Mouse (Mus musculus) intestine, embryonic 16.5 days (tissue): ENCODE data around the gene Adh7. TPM values are rescaled to one million over a fixed set of nuclear protein-coding genes. Genes with fewer than 3 reads are reported as not detected.

Experiments used
- ATAC-seq: fragments of 200-750 bp; cut with Nextera tagmentation; 2 replicates; pipeline ENCODE4 v1.8.0; 2017; ENCODE audit warnings: moderate TSS enrichment, moderate library complexity
- H3K27ac ChIP-seq: fragments of 300-500 bp; sonication (generic); 2 replicates; pipeline ENCODE4 v1.5.1; 2014; ENCODE audit warnings: mild to moderate bottlenecking, low read length
- H3K27me3 ChIP-seq: fragments of 300-500 bp; sonication (generic); replicated peaks from 2 replicates; pipeline ENCODE4 v1.6.1; 2014; ENCODE audit warnings: low read length, control low read depth, mixed read lengths; ENCODE audit not compliant: control insufficient read depth, insufficient read depth
- H3K36me3 ChIP-seq: fragments of 300-500 bp; sonication (generic); 2 replicates; pipeline ENCODE4 v1.6.1; 2014; ENCODE audit warnings: low read length, control low read depth; ENCODE audit not compliant: control insufficient read depth, insufficient read depth
- H3K4me1 ChIP-seq: fragments of 300-500 bp; sonication (generic); 2 replicates; pipeline ENCODE4 v1.6.1; 2014; ENCODE audit warnings: low read length, control low read depth, mixed read lengths; ENCODE audit not compliant: control insufficient read depth, insufficient read depth
- H3K4me2 ChIP-seq: fragments of 300-500 bp; sonication (generic); 2 replicates; pipeline ENCODE4 v1.6.1; 2014; ENCODE audit warnings: low read depth, low read length, control low read depth
- H3K4me3 ChIP-seq: fragments of 300-500 bp; sonication (generic); 2 replicates; pipeline ENCODE4 v1.5.1; 2014; ENCODE audit warnings: mild to moderate bottlenecking, low read length
- H3K9ac ChIP-seq: fragments of 300-500 bp; sonication (generic); 2 replicates; pipeline ENCODE4 v1.6.1; 2014; ENCODE audit warnings: low read depth, low read length
- H3K9me3 ChIP-seq: fragments of 300-500 bp; sonication (generic); 2 replicates; pipeline ENCODE4 v1.6.1; 2016; ENCODE audit warnings: low read length, control low read depth; ENCODE audit not compliant: control insufficient read depth
- WGBS: fragments of 180-500 bp; shearing (Covaris S2); extraction: QIAGEN DNeasy Blood & Tissue Kit; methylation state at CpG from one replicate; pipeline ENCODE4 v1.1.7; 2014; 5-methylcytosine and 5-hydroxymethylcytosine counted together
- polyA plus RNA-seq: library from polyadenylated mRNA; unstranded; fragments of >200 nt; fragmentation: Nextera tagmentation; extraction: Ambion mirVana; gene quantifications from 2 replicates; pipeline ENCODE4 v1.2.1, GENCODE M21; 2015

Adh7 gene
- 0.18 and 0.24 TPM in 2 replicates for polyA plus RNA-seq

- H3K27me3 ChIP-seq = no peaks in the 10 kb centered on the region
- no peaks in the 10 kb centered on the region for H3K36me3 ChIP-seq
- H3K4me2 ChIP-seq = no peak within 1 kb of the TSS
- H3K4me3 ChIP-seq = no peak within 1 kb of the TSS
- no peak for ATAC-seq
- no peaks in the 10 kb centered on the region for H3K9me3 ChIP-seq
- no peak within 1 kb of the TSS for H3K9ac ChIP-seq
- no peaks in the 10 kb centered on the region for H3K4me1 ChIP-seq
- 75% methylated on average over 10 of the region's 10 CpGs for WGBS
- no peak within 1 kb of the TSS for H3K27ac ChIP-seq
Observed at GRCm38 (mm10) chr3:138217631-138218264, at the start of gene Adh7. Gene Adh7, plus strand, starts transcription at chr3:138217760.

GRCm38 (mm10) chr3:138173291-138173690 is 44.3 kb upstream of the Adh7 start:
- 82% methylated on average over 10 of the region's 10 CpGs for WGBS

GRCm38 (mm10) chr3:138175551-138175950 is 42.0 kb upstream of the Adh7 start:
- Histone ChIP-seq H3K4me2 (no peak overlapping the region), H3K36me3 (no peaks in the 10 kb centered on the region), H3K4me1 (no peaks in the 10 kb centered on the region; the same call in 1 of the 2 replicates), H3K27me3 (no peaks in the 10 kb centered on the region), H3K4me3 (no peak overlapping the region), H3K27ac (no peak overlapping the region), H3K9ac (no peak overlapping the region), H3K9me3 (0 out of 2 replicates have a peak, but pooled peaks cover 3% of the 10 kb centered on the region)
- ATAC-seq = no peak
- 66% methylated on average over 6 of the region's 6 CpGs for WGBS

More at GRCm38 (mm10) chr3:138173291-138173690, 44.3 kb upstream of the Adh7 start:
- no peak overlapping the region for H3K27ac ChIP-seq
- H3K4me1 ChIP-seq = no peaks in the 10 kb centered on the region; the same call in 1 of the 2 replicates
- H3K4me3 ChIP-seq = no peak overlapping the region
- H3K9me3 ChIP-seq = 0 out of 2 replicates have a peak, but pooled peaks cover 3% of the 10 kb centered on the region
- no peak overlapping the region for H3K9ac ChIP-seq
- no peak overlapping the region for H3K4me2 ChIP-seq
- H3K36me3 ChIP-seq = no peaks in the 10 kb centered on the region
- no peak for ATAC-seq
- no peaks in the 10 kb centered on the region for H3K27me3 ChIP-seq

GRCm38 (mm10) chr3:138182019-138182418 is 35.5 kb upstream of the Adh7 start:
- 88% methylated on average over 2 of the region's 2 CpGs for WGBS
- H3K4me2 ChIP-seq = no peak overlapping the region
- no peaks in the 10 kb centered on the region for H3K36me3 ChIP-seq
- H3K4me1 ChIP-seq = no peaks in the 10 kb centered on the region
- ATAC-seq = no peak
- H3K27me3 ChIP-seq = no peaks in the 10 kb centered on the region
- no peak overlapping the region for H3K4me3 ChIP-seq
- H3K9ac ChIP-seq = no peak overlapping the region
- no peaks in the 10 kb centered on the region for H3K9me3 ChIP-seq
- no peak overlapping the region for H3K27ac ChIP-seq

GRCm38 (mm10) chr3:138183371-138183770 is 34.2 kb upstream of the Adh7 start:
- WGBS = 82% methylated on average over 7 of the region's 7 CpGs
- H3K4me2 ChIP-seq = no peak overlapping the region
- H3K9me3 ChIP-seq = no peaks in the 10 kb centered on the region
- ATAC-seq = no peak
- no peak overlapping the region for H3K9ac ChIP-seq
- H3K27me3 ChIP-seq = no peaks in the 10 kb centered on the region
- no peaks in the 10 kb centered on the region for H3K36me3 ChIP-seq
- no peak overlapping the region for H3K27ac ChIP-seq
- H3K4me1 ChIP-seq = no peaks in the 10 kb centered on the region
- H3K4me3 ChIP-seq = no peak overlapping the region

- H3K4me2 ChIP-seq = no peak overlapping the region
- H3K4me3 ChIP-seq = no peak overlapping the region
- 47% methylated on average over 4 of the region's 4 CpGs for WGBS
- no peak overlapping the region for H3K9ac ChIP-seq
- peak; percentile 48 for ATAC-seq
- no peak overlapping the region for H3K27ac ChIP-seq
- H3K4me1 ChIP-seq = no peaks in the 10 kb centered on the region
- no peaks in the 10 kb centered on the region for H3K36me3 ChIP-seq
- no peaks in the 10 kb centered on the region for H3K27me3 ChIP-seq
- H3K9me3 ChIP-seq = no peaks in the 10 kb centered on the region
Observed at GRCm38 (mm10) chr3:138185290-138185689, 32.3 kb upstream of the Adh7 start.

GRCm38 (mm10) chr3:138185995-138186930 is 31.3 kb upstream of the Adh7 start:
- Histone ChIP-seq H3K36me3 (no peaks in the 10 kb centered on the region), H3K4me1 (no peaks in the 10 kb centered on the region), H3K27ac (no peak overlapping the region), H3K9ac (no peak overlapping the region), H3K4me3 (no peak overlapping the region), H3K27me3 (no peaks in the 10 kb centered on the region), H3K9me3 (no peaks in the 10 kb centered on the region), H3K4me2 (no peak overlapping the region)
- WGBS = 85% methylated on average over 26 of the region's 26 CpGs
- ATAC-seq = no peak

- H3K27me3 ChIP-seq = no peaks in the 10 kb centered on the region; the same call in 1 of the 2 replicates
- no peaks in the 10 kb centered on the region for H3K4me1 ChIP-seq
- H3K9me3 ChIP-seq = no peaks in the 10 kb centered on the region
- no peak overlapping the region for H3K27ac ChIP-seq
- WGBS = 67% methylated on average over 7 of the region's 7 CpGs
- no peak overlapping the region for H3K4me2 ChIP-seq
- no peaks in the 10 kb centered on the region for H3K36me3 ChIP-seq
- ATAC-seq = no peak
- H3K9ac ChIP-seq = no peak overlapping the region
- no peak overlapping the region for H3K4me3 ChIP-seq
Observed at GRCm38 (mm10) chr3:138192260-138192659, 25.3 kb upstream of the Adh7 start.

- H3K9me3 ChIP-seq = no peaks in the 10 kb centered on the region
- H3K9ac ChIP-seq = no peak within 1 kb of the TSS
Observed at GRCm38 (mm10) chr3:138193683-138194302, 23.8 kb upstream of the Adh7 start, which contains the start of gene 4930579F01Rik. Gene 4930579F01Rik, minus strand, starts transcription at chr3:138193825.

More at GRCm38 (mm10) chr3:138193683-138194302, 23.8 kb upstream of the Adh7 start, which contains the start of gene 4930579F01Rik:
- no peaks in the 10 kb centered on the region for H3K4me1 ChIP-seq
- ATAC-seq = no peak
- H3K4me3 ChIP-seq = no peak within 1 kb of the TSS
- H3K27me3 ChIP-seq = no peaks in the 10 kb centered on the region; the same call in 1 of the 2 replicates
- H3K36me3 ChIP-seq = no peaks in the 10 kb centered on the region
- 86% methylated on average over 15 of the region's 15 CpGs for WGBS
- H3K4me2 ChIP-seq = no peak within 1 kb of the TSS
- H3K27ac ChIP-seq = no peak within 1 kb of the TSS
